8 mouse cellular contexts compared by ENCODE assay signal in the genomic region with DNA sequence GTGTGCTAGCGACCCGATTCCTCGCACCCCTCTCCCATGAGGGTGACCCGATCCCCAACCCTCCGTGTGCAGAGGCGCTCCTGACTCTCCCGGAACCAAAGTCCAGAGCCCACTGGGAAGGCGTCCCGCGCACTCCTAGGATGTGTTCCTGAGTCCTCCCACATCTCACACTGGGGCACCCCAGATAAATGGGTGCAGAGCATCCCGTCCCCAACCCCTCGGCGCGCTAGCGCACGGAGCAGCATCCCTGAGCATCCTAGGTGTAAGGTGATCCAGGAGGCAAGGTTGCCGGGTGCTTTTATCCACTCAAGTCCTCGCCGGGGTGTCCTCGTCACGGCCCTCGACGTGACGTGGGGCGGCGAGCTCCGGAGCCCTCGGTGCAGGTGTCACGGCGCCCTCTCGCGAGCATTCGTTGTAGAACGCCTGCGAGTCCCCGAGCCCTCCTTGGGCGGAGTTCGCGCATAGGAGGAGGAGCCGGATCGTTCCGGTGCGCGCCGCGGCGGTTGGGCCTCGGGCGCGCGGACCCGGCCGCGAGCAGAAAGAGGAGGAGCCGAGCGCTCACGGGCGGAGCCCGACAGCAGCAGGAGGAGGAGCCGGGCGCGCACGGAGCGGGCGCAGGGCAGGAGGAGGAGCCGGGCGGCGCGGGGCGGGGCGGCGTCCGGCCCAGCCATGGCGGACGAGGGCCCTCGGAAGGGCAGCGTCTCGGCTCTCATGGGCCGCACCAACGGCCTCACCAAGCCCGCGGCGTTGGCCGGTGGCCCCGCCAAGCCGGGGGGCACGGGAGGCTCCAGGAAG. TPM values are rescaled to one million over a fixed set of nuclear protein-coding genes. Genes with fewer than 3 reads are reported as not detected.
DNase-seq lines count a peak whose midpoint lies in the region; ATAC-seq and TF ChIP-seq lines count a peak whose summit lies in the region.

Pcid2 (minus strand) TSS at position 373 of the 795 bp plus-strand sequence.
Cul4a (plus strand) TSS at position 535 of the 795 bp plus-strand sequence.

- H3K9me3 ChIP-seq in ES-E14 (ENCODE audit: control insufficient read depth, insufficient read depth, low read depth, low read length) = no peaks in the 10 kb centered on the region
- no peaks in the 10 kb centered on the region for H3K9me3 ChIP-seq in forebrain, embryonic 16.5 days (ENCODE audit: control insufficient read depth, low read length)
- no peaks in the 10 kb centered on the region for H3K9me3 ChIP-seq in lung, embryonic 14.5 days (ENCODE audit: low read depth, low read length)

- H3K9ac ChIP-seq in ES-E14 (ENCODE audit: insufficient read depth, low read depth, low read length, poor library complexity, severe bottlenecking) = peak within 1 kb of the TSS; percentile 98
- peak within 1 kb of the TSS; percentile 96 for H3K9ac ChIP-seq in forebrain, embryonic 16.5 days (replicated peaks; ENCODE audit: low read depth, low read length)
- H3K9ac ChIP-seq in lung, embryonic 14.5 days = peak within 1 kb of the TSS; percentile 97

- peak; percentile 81 for TF ChIP-seq CTCF in layer of hippocampus, adult 2 months (conservative IDR thresholded peaks at IDR 0.05)
- peak; percentile 65 for TF ChIP-seq CTCF in lung, embryonic 14.5 days (IDR thresholded peaks at IDR 0.05; ENCODE audit: low read depth)
- TF ChIP-seq CTCF in olfactory bulb, adult 2 months (IDR thresholded peaks at IDR 0.05; ENCODE audit: insufficient read depth, low read depth, low read length) = peak; percentile 49; the same call in 1 of the 2 replicates
- TF ChIP-seq CTCF in thymus, adult 2 months (IDR thresholded peaks at IDR 0.05; ENCODE audit: borderline replicate concordance, control insufficient read depth, extremely low read depth, insufficient read depth, low read length, poor library complexity) = peak; percentile 76

- peak; percentile 94 for DNase-seq in ES-E14 (ENCODE audit: low read depth, low spot score)
- DNase-seq in cerebellum, adult 11-12 months = peak; percentile 96
- peak; percentile 93 to 94 for DNase-seq in heart, postnatal 36 days
- DNase-seq in layer of hippocampus, adult 2 months (ENCODE audit: low spot score in 2 of 2) = peak; percentile 96 to 97
- DNase-seq in lung, embryonic 14.5 days = peak; percentile 99
- DNase-seq in thymus, adult 2 months = peak; percentile 97

- under 1% methylated on average over 86 of the region's 87 CpGs for WGBS in forebrain, embryonic 16.5 days
- under 1% methylated on average over 73 of the region's 87 CpGs for WGBS in lung, embryonic 14.5 days
- WGBS in olfactory bulb, adult 2 months = under 1% methylated on average over 87 of the region's 87 CpGs
- under 1% methylated on average over 79 of the region's 87 CpGs for WGBS in thymus, adult 2 months

- H3K4me2 ChIP-seq in forebrain, embryonic 16.5 days (ENCODE audit: low read length) = peak within 1 kb of the TSS; percentile 90
- H3K4me2 ChIP-seq in lung, embryonic 14.5 days = peak within 1 kb of the TSS; percentile 93

- TF ChIP-seq POLR2A in olfactory bulb, adult 2 months (IDR thresholded peaks at IDR 0.05; ENCODE audit: insufficient read depth, low read depth, low read length) = peak; percentile 50; the same call in 1 of the 2 replicates
- TF ChIP-seq POLR2A in thymus, adult 2 months (IDR thresholded peaks at IDR 0.05; ENCODE audit: control insufficient read depth, extremely low read depth, insufficient read depth, low read length, poor library complexity) = peak; percentile 89

- H3K4me1 ChIP-seq in ES-E14 (ENCODE audit: control insufficient read depth in 2 of 2, insufficient read depth in 2 of 2, low read length in 2 of 2, poor library complexity in 1 of 2) = peaks cover 0 to 2% of the 10 kb centered on the region in 2 experiments; a peak in 1 of 4 replicates
- peaks cover 17% of the 10 kb centered on the region for H3K4me1 ChIP-seq in forebrain, embryonic 16.5 days (replicated peaks; ENCODE audit: control insufficient read depth, insufficient read depth, low read length)
- H3K4me1 ChIP-seq in lung, embryonic 14.5 days (ENCODE audit: insufficient read depth) = peaks cover 6% of the 10 kb centered on the region; the same call in 1 of the 2 replicates
- peaks cover 2% of the 10 kb centered on the region; the same call in 1 of the 2 replicates for H3K4me1 ChIP-seq in olfactory bulb, adult 2 months (ENCODE audit: control insufficient read depth, insufficient read depth, low read length)
- H3K4me1 ChIP-seq in thymus, adult 2 months (replicated peaks; ENCODE audit: control insufficient read depth, insufficient read depth, low read length) = peaks cover 12% of the 10 kb centered on the region

- no peaks in the 10 kb centered on the region for H3K27me3 ChIP-seq in forebrain, embryonic 16.5 days (replicated peaks; ENCODE audit: control insufficient read depth, insufficient read depth, low read length)
- no peaks in the 10 kb centered on the region for H3K27me3 ChIP-seq in lung, embryonic 14.5 days (ENCODE audit: insufficient read depth, low read length)
- H3K27me3 ChIP-seq in thymus, adult 2 months (ENCODE audit: control insufficient read depth, insufficient read depth, low read length) = no peaks in the 10 kb centered on the region

- in situ Hi-C loops in ES-E14 (cut with MboI; ENCODE audit: low sequenced_read_pairs in 2 of 2, unreplicated experiment in 2 of 2) = no loop called here

- H3K4me3 ChIP-seq in ES-E14 (ENCODE audit: insufficient read depth in 1 of 2, low read depth in 1 of 2, low read length in 2 of 2, poor library complexity in 1 of 2, severe bottlenecking in 1 of 2) = peak within 1 kb of the TSS; percentile 98
- peak within 1 kb of the TSS; percentile 99 for H3K4me3 ChIP-seq in forebrain, embryonic 16.5 days (replicated peaks; ENCODE audit: low read length)
- peak within 1 kb of the TSS; percentile 91 for H3K4me3 ChIP-seq in layer of hippocampus, adult 2 months
- peak within 1 kb of the TSS; percentile 95 for H3K4me3 ChIP-seq in lung, embryonic 14.5 days (ENCODE audit: low read depth, low read length)
- peak within 1 kb of the TSS; percentile 78 for H3K4me3 ChIP-seq in olfactory bulb, adult 2 months (ENCODE audit: insufficient read depth, low read depth, low read length)
- H3K4me3 ChIP-seq in thymus, adult 2 months (ENCODE audit: control insufficient read depth, insufficient read depth, low read length) = peak within 1 kb of the TSS; percentile 98

- peak; percentile 94 for ATAC-seq in forebrain, embryonic 16.5 days
- peak; percentile 95 for ATAC-seq in lung, embryonic 14.5 days (ENCODE audit: insufficient read depth)

- intact Hi-C loops in heart, postnatal 36 days (cut with DNase I) = loop anchor here (2.0 to 10.0 kb wide), 6 partner anchors 54 to 1550 kb away; partner anchors contain the start of genes Atp11a, Cars2, Ing1 and Lamp1

- H3K36me3 ChIP-seq in ES-E14 (ENCODE audit: control insufficient read depth, insufficient read depth, low read length, poor library complexity, severe bottlenecking) = no peaks in the 10 kb centered on the region
- peaks cover 2% of the 10 kb centered on the region; the same call in 1 of the 2 replicates for H3K36me3 ChIP-seq in forebrain, embryonic 16.5 days (ENCODE audit: control insufficient read depth, insufficient read depth)
- no peaks in the 10 kb centered on the region for H3K36me3 ChIP-seq in lung, embryonic 14.5 days (ENCODE audit: insufficient read depth)
- H3K36me3 ChIP-seq in thymus, adult 2 months (ENCODE audit: control insufficient read depth, insufficient read depth, low read length) = no peaks in the 10 kb centered on the region

- H3K27ac ChIP-seq in ES-E14 (ENCODE audit: insufficient read depth, low read depth, low read length, poor library complexity, severe bottlenecking) = peak within 1 kb of the TSS; percentile 62; the same call in 1 of the 2 replicates
- H3K27ac ChIP-seq in forebrain, embryonic 16.5 days (ENCODE audit: low read length) = peak within 1 kb of the TSS; percentile 94
- peak within 1 kb of the TSS; percentile 95 for H3K27ac ChIP-seq in layer of hippocampus, adult 2 months
- peak within 1 kb of the TSS; percentile 92 for H3K27ac ChIP-seq in lung, embryonic 14.5 days (ENCODE audit: low read depth)
- peak within 1 kb of the TSS; percentile 95 for H3K27ac ChIP-seq in olfactory bulb, adult 2 months (ENCODE audit: insufficient read depth, low read depth, low read length)
- H3K27ac ChIP-seq in thymus, adult 2 months (ENCODE audit: control insufficient read depth, insufficient read depth, low read length) = peak within 1 kb of the TSS; percentile 56

TF ChIP-seq in ES-E14, 5 proteins besides CTCF, POLR2A, EP300 and RAD21:
- 0 out of 2 replicates have a peak, but pooled peaks have one; percentile 11 for TF ChIP-seq ZC3H11A (IDR thresholded peaks at IDR 0.05; ENCODE audit: borderline replicate concordance, low read depth, low read length)
- TF ChIP-seq HCFC1 (IDR thresholded peaks at IDR 0.05; ENCODE audit: borderline replicate concordance, insufficient read depth, low read length) = 0 out of 2 replicates have a peak, but pooled peaks have one; percentile 32
- no peak for TF ChIP-seq ZNF384 (IDR thresholded peaks at IDR 0.05; ENCODE audit: low read depth, low read length)
- TF ChIP-seq MAFK (IDR thresholded peaks at IDR 0.05; ENCODE audit: insufficient read depth, low read depth, low read length) = no peak
- TF ChIP-seq CHD2 (IDR thresholded peaks at IDR 0.05; ENCODE audit: low read depth, low read length) = peak; percentile 95

RNA-seq across cellular contexts. Expression of gene Pcid2, which starts in this region (rescaled TPM):
- total RNA-seq in ES-E14 (2012; rRNA removed) = 35.2 and 42.5 TPM in 2 replicates
- polyA plus RNA-seq in forebrain, embryonic 16.5 days (2015; fragmentation: Nextera tagmentation; extraction: Ambion mirVana) = 51.6 and 53.8 TPM in 2 replicates
- total RNA-seq in heart, postnatal 36 days (2021) = 10 to 100 TPM in 1 of 2 experiments, 1 to 10 TPM in 1; 7.5 to 11.0 TPM
- total RNA-seq in layer of hippocampus, adult 2 months (2021) = 10 to 100 TPM; 28.2 to 30.7 TPM
- 39.2 and 40.0 TPM in 2 replicates for polyA plus RNA-seq in lung, embryonic 14.5 days (2014; fragmentation: Nextera tagmentation; extraction: Ambion mirVana)
- polyA plus RNA-seq in olfactory bulb, adult 2 months (2012; ENCODE audit: insufficient read depth, insufficient read length, low replicate concordance, missing spikeins) = not detected in 2 replicates
- 42.2 and 49.9 TPM in 2 replicates for polyA plus RNA-seq in thymus, adult 2 months (2012; rRNA removed)

RNA-seq across cellular contexts. Expression of gene Cul4a, which starts in this region (rescaled TPM):
- total RNA-seq in ES-E14 (2012; rRNA removed) = 35.7 and 42.7 TPM in 2 replicates
- polyA plus RNA-seq in forebrain, embryonic 16.5 days (2015; fragmentation: Nextera tagmentation; extraction: Ambion mirVana) = 70.1 and 80.9 TPM in 2 replicates
- 10 to 100 TPM; 77.2 to 81.4 TPM for total RNA-seq in heart, postnatal 36 days (2021)
- 10 to 100 TPM; 60.1 to 60.8 TPM for total RNA-seq in layer of hippocampus, adult 2 months (2021)
- polyA plus RNA-seq in lung, embryonic 14.5 days (2014; fragmentation: Nextera tagmentation; extraction: Ambion mirVana) = 93.2 and 98.9 TPM in 2 replicates
- polyA plus RNA-seq in olfactory bulb, adult 2 months (2012; ENCODE audit: insufficient read depth, insufficient read length, low replicate concordance, missing spikeins) = 235 TPM in 1 of 2 replicates, not detected in the other
- polyA plus RNA-seq in thymus, adult 2 months (2012; rRNA removed) = 36.3 and 49.1 TPM in 2 replicates

Comparison
In these comparisons a context has a peak if more than half of its experiments do, and no peak if none do; other contexts are left out.
1. Peak in every context shown above with its lines: DNase-seq, ATAC-seq, H3K4me3 ChIP-seq and H3K27ac ChIP-seq.